Mouse (Mus musculus) embryonic facial prominence, embryonic 14.5 days (tissue): ENCODE data around the gene Slc44a1. TPM values are rescaled to one million over a fixed set of nuclear protein-coding genes. Genes with fewer than 3 reads are reported as not detected.
A peak's percentile ranks its signal among the peaks of the same experiment; 100 is the strongest.

Source experiments
- ATAC-seq: fragments of 200-750 bp; cut with Nextera tagmentation; 2 replicates; pipeline ENCODE4 v1.8.0; 2017; ENCODE audit warnings: low read depth, moderate number of reproducible peaks, moderate TSS enrichment
- DNase-seq: peaks from one replicate; pipeline ENCODE4 v3.0.0-alpha.2; 2015; ENCODE audit warnings: low spot score
- H3K27ac ChIP-seq: fragments of 300-500 bp; sonication (generic); replicated peaks from 2 replicates; pipeline ENCODE4 v1.5.1; 2014; ENCODE audit warnings: low read depth, mild to moderate bottlenecking, low read length, moderate library complexity
- H3K27me3 ChIP-seq: fragments of 300-500 bp; sonication (generic); replicated peaks from 2 replicates; pipeline ENCODE4 v1.6.1; 2014; ENCODE audit warnings: low read length; ENCODE audit not compliant: control insufficient read depth, insufficient read depth
- H3K36me3 ChIP-seq: fragments of 300-500 bp; sonication (generic); 2 replicates; pipeline ENCODE4 v1.6.1; 2014; ENCODE audit warnings: low read length, mixed read lengths; ENCODE audit not compliant: control insufficient read depth, insufficient read depth
- H3K4me1 ChIP-seq: fragments of 300-500 bp; sonication (generic); 2 replicates; pipeline ENCODE4 v1.6.1; 2014; ENCODE audit warnings: antibody characterized with exemption, low read length; ENCODE audit not compliant: control insufficient read depth, insufficient read depth
- H3K4me2 ChIP-seq: fragments of 300-500 bp; sonication (generic); 2 replicates; pipeline ENCODE4 v1.6.1; 2014; ENCODE audit warnings: low read depth, mild to moderate bottlenecking, low read length, moderate library complexity, mixed read lengths
- H3K4me3 ChIP-seq: fragments of 300-500 bp; sonication (generic); 2 replicates; pipeline ENCODE4 v1.5.1; 2014; ENCODE audit warnings: low read depth, mild to moderate bottlenecking, low read length
- H3K9ac ChIP-seq: fragments of 300-500 bp; sonication (generic); 2 replicates; pipeline ENCODE4 v1.6.1; 2014; ENCODE audit warnings: low read depth, mild to moderate bottlenecking, low read length, moderate library complexity, mixed read lengths
- H3K9me3 ChIP-seq: fragments of 300-500 bp; sonication (generic); 2 replicates; pipeline ENCODE4 v1.6.1; 2016; ENCODE audit warnings: low read length; ENCODE audit not compliant: control insufficient read depth
- WGBS: fragments of 180-500 bp; shearing (Covaris S2); extraction: QIAGEN DNeasy Blood & Tissue Kit; methylation state at CpG from one replicate; pipeline ENCODE4 v1.1.7; 2014; 5-methylcytosine and 5-hydroxymethylcytosine counted together
- polyA plus RNA-seq: library from polyadenylated mRNA; unstranded; fragments of >200 nt; fragmentation: Nextera tagmentation; extraction: Ambion mirVana; gene quantifications from 2 replicates; pipeline ENCODE4 v1.2.1, GENCODE M21; 2014

Slc44a1 gene
- polyA plus RNA-seq, 1 experiment from 2014 or later, result 61.8 TPM

DNA sequence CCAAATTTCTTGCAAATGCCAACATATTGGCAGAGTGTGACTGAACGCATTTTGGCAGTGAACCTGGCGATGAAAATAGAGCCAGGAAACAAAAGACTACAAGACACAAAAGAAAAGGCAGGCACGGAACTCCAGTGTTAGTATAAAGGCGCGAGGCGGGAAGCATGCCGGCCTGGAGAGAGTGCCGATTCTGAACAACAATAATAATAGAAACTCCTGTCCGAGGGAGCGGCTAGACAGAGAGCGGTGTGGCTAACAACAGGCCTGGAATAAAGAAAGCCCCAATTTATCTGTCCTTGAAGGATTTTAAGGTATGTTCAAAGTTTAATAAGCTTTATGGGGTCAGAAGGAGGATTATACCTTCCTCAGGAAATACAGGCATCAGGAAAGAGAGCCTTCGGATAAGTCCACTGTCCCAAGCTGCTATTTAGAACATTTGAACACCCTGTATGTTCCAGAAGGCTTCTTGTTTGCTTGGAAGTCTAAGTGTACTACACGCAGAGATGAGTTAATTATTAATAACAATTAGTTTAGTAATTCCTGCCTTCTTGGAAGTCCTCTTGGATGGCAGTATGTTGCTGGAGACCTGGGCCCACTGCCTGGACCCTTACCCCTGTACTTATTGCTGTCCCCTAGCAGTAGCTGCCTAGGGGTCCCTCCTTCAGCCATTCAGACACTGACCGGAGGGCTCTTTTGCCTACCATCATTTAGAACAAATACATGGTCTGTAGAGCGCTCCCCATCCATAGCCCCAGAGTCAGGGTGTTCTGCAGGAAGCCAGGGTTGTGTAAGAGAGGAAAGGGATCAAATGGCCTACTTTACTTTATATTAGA lies 156.1 kb downstream of the Slc44a1 start:
- Histone ChIP-seq H3K9me3 (no peaks in the 10 kb centered on the region), H3K27ac (no peak overlapping the region), H3K4me2 (no peak overlapping the region), H3K27me3 (no peaks in the 10 kb centered on the region), H3K4me1 (no peaks in the 10 kb centered on the region), H3K4me3 (no peak overlapping the region), H3K9ac (no peak overlapping the region), H3K36me3 (no peaks in the 10 kb centered on the region)
- WGBS, result 82% methylated on average over 15 of the region's 15 CpGs
- DNase-seq (no peak), ATAC-seq (no peak)

DNA sequence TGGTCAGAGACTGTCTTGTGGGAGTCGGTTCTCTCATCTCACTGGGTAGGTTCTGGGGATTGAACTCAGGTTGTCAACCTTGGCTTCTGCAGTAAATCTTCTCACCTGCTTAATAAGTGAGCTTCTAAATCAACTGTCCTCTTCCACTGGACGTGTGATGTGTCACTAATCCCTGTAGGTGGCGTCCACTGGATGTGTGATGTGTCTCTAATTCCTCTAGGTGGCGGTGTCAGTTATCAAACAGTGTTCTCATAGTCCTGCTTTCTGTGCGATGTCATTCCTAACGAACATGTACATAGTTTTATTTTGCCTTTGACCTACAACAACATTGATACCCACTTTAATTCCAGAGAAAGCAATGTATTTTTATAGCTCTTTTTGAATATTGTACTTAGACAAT lies 160.2 kb downstream of the Slc44a1 start:
- no peak overlapping the region for H3K9ac ChIP-seq
- H3K27me3 ChIP-seq, result no peaks in the 10 kb centered on the region
- no peak overlapping the region for H3K4me3 ChIP-seq
- no peaks in the 10 kb centered on the region for H3K9me3 ChIP-seq
- no peak overlapping the region for H3K4me2 ChIP-seq
- no peaks in the 10 kb centered on the region for H3K36me3 ChIP-seq
- DNase-seq (peak; percentile 35), ATAC-seq (no peak)
- no peaks in the 10 kb centered on the region for H3K4me1 ChIP-seq
- 44% methylated on average over 6 of the region's 6 CpGs for WGBS
- H3K27ac ChIP-seq, result no peak overlapping the region

DNA sequence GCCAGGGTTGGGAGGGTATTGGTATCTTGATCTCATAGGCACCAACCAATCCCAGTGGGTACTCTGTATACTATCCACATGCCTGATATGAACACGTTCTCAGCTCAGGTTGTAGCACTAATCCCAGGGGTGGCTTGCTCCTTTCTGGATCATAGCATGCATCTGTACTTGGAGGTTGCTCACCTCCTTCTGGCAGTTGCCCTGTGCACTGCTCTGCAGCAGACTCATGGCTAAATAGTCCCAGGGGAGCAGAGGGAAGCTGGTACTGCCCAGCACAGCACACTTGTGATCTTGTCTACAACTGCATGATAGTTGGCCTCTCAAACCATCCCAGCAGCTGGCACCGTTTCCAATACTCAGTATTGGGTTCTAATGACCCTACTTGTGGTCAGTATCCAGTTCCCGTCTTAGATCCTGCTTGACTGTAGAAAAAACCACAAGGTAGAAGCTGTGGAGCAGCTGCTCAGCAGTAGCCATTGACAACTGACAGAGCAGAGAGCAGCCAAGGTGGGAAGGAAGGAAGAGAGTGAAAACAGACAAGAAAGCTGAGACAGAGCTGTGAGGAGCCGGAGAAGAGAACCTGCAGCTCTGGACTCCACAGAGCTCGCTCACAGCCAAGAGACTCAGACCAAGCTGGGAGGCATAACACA lies 174.5 kb downstream of the Slc44a1 start:
- H3K27ac ChIP-seq, result no peak overlapping the region
- H3K4me1 ChIP-seq, result no peaks in the 10 kb centered on the region
- no peaks in the 10 kb centered on the region for H3K27me3 ChIP-seq
- H3K4me3 ChIP-seq, result no peak overlapping the region
- H3K36me3 ChIP-seq, result no peaks in the 10 kb centered on the region
- no peak for DNase-seq
- no peaks in the 10 kb centered on the region for H3K9me3 ChIP-seq
- WGBS, result 80% methylated on average over 5 of the region's 5 CpGs
- no peak overlapping the region for H3K9ac ChIP-seq
- H3K4me2 ChIP-seq, result no peak overlapping the region
- no peak for ATAC-seq

DNA sequence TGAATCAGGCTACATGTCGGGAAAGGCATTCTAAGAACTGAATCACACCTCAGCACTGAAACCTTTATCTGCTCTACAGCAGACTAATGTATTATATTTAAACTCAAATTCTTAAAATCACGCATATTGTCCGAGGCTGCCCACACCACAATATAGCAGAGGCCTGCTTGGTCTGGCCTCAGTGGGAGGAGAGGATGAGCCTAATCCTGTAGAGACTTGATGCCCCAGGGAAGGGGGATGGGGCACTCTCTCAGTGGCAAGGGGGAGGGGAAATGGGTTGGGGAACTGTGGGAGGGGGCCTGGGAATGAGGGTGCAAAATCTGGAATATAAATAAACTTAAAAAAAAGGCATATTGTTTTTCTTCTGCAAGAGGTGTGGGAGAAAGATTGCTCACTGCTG lies 177.8 kb downstream of the Slc44a1 start:
- no peak overlapping the region for H3K9ac ChIP-seq
- no peak for ATAC-seq
- no peak overlapping the region for H3K27ac ChIP-seq
- no peaks in the 10 kb centered on the region for H3K4me1 ChIP-seq
- H3K9me3 ChIP-seq, result no peaks in the 10 kb centered on the region
- no peak for DNase-seq
- no peaks in the 10 kb centered on the region for H3K36me3 ChIP-seq
- 33% methylated on average over 3 of the region's 3 CpGs for WGBS
- no peaks in the 10 kb centered on the region for H3K27me3 ChIP-seq
- H3K4me2 ChIP-seq, result no peak overlapping the region
- H3K4me3 ChIP-seq, result no peak overlapping the region

DNA sequence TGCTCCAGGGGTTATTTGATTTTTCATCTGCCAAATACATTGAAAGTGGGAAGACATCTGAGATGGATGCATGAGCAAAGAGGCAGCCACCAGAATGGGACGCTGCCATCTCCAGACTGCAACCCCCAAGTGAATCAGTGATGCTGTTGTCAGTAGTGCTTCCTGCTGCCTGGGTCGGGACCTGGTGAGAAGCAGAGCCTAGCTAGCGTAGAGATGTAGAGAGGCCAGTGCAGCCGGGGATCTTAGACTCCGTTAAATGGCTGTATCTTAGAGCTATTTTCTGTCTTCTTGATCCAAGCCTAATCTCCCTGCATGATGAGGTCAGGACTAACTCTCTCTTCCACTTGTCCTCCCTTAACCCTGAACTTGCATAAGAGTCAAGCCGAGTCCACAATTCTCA lies 179.9 kb downstream of the Slc44a1 start:
- Histone ChIP-seq H3K9me3 (no peaks in the 10 kb centered on the region), H3K27me3 (no peaks in the 10 kb centered on the region), H3K4me1 (no peaks in the 10 kb centered on the region), H3K4me2 (no peak overlapping the region), H3K27ac (no peak overlapping the region), H3K36me3 (no peaks in the 10 kb centered on the region), H3K9ac (no peak overlapping the region), H3K4me3 (no peak overlapping the region)
- 80% methylated on average over 6 of the region's 6 CpGs for WGBS
- no peak for DNase-seq
- no peak for ATAC-seq

DNA sequence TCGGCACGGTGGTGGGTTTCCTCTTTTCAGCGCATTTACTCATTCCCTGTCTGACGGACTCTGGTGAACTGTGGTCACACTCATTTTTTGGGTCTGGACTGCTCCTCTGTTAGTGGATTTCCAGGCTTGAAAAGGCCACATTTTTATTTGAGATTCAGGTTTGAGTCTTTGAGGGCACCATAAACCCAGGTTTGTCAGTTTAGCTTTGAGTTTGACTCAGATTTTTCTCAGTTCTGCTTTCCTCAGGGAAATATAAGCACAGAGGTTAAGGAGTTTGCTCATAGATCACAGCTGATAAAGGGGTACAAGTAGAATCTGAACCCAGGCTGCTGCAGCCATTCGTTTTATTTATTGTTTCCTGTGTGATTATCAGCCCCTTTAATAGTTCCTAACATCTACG lies 180.9 kb downstream of the Slc44a1 start:
- 63% methylated on average over 6 of the region's 6 CpGs for WGBS
- Histone ChIP-seq H3K27ac (no peak overlapping the region), H3K4me3 (no peak overlapping the region), H3K4me2 (no peak overlapping the region), H3K9ac (no peak overlapping the region), H3K9me3 (no peaks in the 10 kb centered on the region), H3K36me3 (no peaks in the 10 kb centered on the region), H3K4me1 (no peaks in the 10 kb centered on the region), H3K27me3 (no peaks in the 10 kb centered on the region)
- ATAC-seq (no peak), DNase-seq (no peak)

DNA sequence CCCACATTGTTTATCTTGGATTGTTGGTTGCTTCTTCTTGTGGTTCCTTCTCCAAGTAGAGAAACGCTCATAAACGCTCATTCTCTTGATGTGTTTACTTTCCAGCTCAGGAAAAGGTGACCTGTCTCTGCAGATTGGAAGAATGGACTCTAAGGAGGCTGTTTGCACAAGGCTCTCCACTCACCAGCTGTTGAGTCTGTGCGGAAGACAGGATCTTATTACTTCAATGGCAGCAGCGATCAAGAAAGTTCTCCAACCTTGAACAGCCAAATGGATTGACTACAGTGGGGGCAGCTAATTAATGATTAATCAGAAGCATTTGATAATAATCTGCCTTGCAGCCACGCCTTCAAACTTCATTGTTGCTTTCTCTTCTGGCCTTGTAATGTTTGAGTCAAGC lies 181.3 kb downstream of the Slc44a1 start:
- Histone ChIP-seq H3K36me3 (no peaks in the 10 kb centered on the region), H3K27ac (no peak overlapping the region), H3K4me1 (no peaks in the 10 kb centered on the region), H3K27me3 (no peaks in the 10 kb centered on the region), H3K4me2 (no peak overlapping the region), H3K9ac (no peak overlapping the region), H3K9me3 (no peaks in the 10 kb centered on the region), H3K4me3 (no peak overlapping the region)
- DNase-seq (no peak), ATAC-seq (no peak)
- 79% methylated on average over 5 of the region's 5 CpGs for WGBS

DNA sequence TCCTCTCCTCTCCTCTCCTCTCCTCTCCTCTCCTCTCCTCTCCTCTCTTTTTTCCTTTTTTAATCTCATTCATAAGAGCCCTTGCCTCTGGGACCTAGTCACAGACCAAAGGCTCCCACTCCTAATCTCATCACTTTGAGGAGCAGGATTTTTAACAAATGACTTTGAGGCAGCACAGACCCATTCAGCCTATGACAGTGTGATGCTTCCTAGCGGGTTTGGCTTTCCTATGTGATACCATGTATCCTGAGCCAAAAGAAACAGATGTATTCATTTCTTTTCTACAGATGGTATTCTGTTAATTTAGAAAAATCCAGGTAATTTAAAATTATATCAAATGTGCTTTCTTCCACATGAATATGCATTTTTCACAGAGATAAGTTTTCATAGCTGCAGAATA lies 183.5 kb downstream of the Slc44a1 start:
- no peak for DNase-seq
- no peaks in the 10 kb centered on the region for H3K4me1 ChIP-seq
- WGBS, result 89% methylated on average over 1 of the region's 1 CpGs
- no peak overlapping the region for H3K27ac ChIP-seq
- no peak overlapping the region for H3K9ac ChIP-seq
- H3K4me3 ChIP-seq, result no peak overlapping the region
- no peaks in the 10 kb centered on the region for H3K27me3 ChIP-seq
- ATAC-seq, result no peak
- no peaks in the 10 kb centered on the region for H3K9me3 ChIP-seq
- no peaks in the 10 kb centered on the region for H3K36me3 ChIP-seq
- no peak overlapping the region for H3K4me2 ChIP-seq

DNA sequence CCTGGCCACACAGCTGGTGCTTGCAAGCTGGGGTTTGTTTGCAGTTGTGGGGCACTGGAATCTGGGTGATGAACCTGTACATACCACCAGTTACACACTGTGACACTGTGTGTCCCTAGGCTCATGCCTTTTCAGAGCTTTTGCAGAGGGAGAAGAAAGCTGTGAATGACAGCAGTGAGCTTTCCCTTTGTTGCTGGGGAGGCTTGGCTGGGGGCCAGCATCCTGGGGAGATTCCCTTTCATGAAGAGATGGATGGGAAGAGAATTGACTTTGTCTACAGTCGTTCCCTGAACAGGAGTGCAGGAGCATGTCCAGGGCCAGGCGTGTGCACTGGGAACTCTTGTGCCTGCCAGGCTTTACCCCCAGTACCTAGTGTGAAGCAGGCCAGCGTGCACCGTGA lies 184.6 kb downstream of the Slc44a1 start:
- H3K9me3 ChIP-seq, result no peaks in the 10 kb centered on the region
- ATAC-seq, result no peak
- H3K9ac ChIP-seq, result no peak overlapping the region
- no peak overlapping the region for H3K4me2 ChIP-seq
- no peaks in the 10 kb centered on the region for H3K36me3 ChIP-seq
- H3K27me3 ChIP-seq, result no peaks in the 10 kb centered on the region
- no peak overlapping the region for H3K4me3 ChIP-seq
- no peak overlapping the region for H3K27ac ChIP-seq
- H3K4me1 ChIP-seq, result no peaks in the 10 kb centered on the region
- DNase-seq, result peak; percentile 25
- WGBS, result 51% methylated on average over 4 of the region's 4 CpGs
